Mouse (Mus musculus): ENCODE data around the gene Itga8.

Gene Itga8

DNA sequence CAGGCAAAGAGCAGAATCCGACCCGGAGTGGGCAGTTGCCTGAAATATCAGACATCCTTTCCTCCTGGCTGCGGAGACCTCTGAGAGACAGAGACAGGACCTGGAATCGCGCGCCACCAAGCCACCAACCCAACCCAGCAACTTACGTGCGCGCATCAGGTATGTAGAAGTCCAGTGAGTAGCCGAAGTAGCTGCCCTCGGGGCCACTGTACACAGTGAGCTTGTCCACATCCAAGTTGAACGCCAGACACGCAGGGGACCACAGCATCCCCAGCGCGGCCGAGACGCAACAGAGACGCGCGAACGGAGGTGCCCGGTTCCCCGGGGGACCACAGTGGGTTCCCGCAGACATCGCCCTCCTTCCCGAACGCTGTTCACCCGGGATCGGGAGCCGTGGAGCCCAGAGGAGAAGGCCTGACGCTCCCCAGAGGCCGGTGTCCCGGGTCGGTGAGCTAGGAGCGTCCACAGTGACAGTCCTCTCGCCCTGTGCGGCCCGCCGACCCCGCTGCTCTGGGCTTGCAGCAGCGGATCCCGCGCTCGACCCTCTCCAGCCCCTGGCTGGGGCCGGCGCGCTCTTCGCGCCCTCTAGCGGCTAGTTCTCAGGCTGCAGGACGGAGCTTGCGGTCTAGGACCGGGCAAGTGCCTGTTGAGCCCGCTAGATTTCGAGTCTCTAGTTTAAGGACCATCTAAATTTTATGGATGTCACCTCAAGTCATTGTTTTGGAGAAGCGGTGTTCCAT lies at the start of gene Itga8:
TSS of gene Itga8 (minus strand) at position 492 of the 740 bp plus-strand sequence.
- DNase-seq (ENCODE audit: low spot score in 2 of 2) = peak; percentile 85 to 86

DNA sequence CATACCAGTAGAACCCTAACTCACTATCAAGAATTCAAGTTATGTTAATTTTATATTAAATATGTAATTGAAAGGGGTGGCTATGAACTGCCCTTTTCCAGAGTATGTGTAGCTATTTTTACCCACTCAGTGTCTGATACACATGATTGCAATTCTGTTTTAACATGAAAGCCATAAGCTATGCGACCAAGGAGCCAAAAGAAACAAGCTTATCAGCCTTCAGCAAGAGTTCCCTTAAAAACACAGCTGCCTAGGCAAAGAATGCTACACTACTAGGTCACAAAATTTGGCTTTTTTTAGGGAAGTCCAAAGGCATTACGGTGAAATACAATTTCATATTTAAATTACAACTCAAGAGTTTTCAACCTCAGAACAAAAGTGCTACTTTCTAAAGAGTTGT lies 47.2 kb upstream of the Itga8 start:
- DNase-seq (ENCODE audit: low spot score in 2 of 2) = no peak

DNA sequence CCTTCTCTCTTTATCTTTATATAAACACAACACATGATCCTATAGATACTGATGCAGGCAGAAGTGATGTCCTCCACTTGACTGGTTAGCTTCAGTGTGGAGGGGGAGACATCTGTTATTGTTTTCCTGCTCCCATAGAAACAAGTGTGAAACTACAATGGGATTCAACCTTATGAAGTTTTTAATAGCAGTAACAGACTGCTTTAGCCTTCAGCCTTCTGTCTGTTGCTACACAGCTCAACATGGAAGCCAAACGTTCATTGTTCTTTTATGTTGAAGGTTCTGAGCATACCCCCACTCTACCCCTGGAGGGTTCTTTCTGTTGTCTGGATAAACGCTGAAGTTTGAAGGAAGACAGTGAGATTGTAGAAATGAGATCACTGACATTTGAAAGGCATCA lies 30.2 kb upstream of the Itga8 start:
- DNase-seq (ENCODE audit: low spot score in 2 of 2) = no peak

DNA sequence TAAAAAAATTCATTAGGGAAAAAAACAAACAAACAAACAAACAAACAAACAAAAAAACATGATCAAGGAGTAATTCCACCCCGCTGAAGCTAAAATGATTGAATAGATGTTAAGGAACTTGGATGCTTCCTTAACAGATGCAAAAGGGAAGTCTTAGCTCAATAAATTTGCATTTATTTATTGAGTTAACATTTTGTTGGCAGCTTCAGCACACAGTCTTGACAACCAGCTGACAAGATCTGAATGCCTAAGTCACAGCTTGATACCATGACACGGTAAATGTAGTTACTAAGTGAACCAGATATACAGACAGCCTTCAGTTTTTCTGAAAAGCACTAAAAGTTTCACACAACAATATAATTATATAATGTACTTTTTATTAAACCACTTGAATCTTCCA lies 27.9 kb upstream of the Itga8 start:
- no peak for DNase-seq (ENCODE audit: low spot score in 2 of 2)

GRCm38 (mm10) chr2:12329068-12329407 lies 27.3 kb upstream of the Itga8 start:
- DNase-seq (ENCODE audit: low spot score in 2 of 2) = no peak

GRCm38 (mm10) chr2:12328355-12329067 lies 26.8 kb upstream of the Itga8 start:
- no peak for DNase-seq (ENCODE audit: low spot score in 2 of 2)

DNA sequence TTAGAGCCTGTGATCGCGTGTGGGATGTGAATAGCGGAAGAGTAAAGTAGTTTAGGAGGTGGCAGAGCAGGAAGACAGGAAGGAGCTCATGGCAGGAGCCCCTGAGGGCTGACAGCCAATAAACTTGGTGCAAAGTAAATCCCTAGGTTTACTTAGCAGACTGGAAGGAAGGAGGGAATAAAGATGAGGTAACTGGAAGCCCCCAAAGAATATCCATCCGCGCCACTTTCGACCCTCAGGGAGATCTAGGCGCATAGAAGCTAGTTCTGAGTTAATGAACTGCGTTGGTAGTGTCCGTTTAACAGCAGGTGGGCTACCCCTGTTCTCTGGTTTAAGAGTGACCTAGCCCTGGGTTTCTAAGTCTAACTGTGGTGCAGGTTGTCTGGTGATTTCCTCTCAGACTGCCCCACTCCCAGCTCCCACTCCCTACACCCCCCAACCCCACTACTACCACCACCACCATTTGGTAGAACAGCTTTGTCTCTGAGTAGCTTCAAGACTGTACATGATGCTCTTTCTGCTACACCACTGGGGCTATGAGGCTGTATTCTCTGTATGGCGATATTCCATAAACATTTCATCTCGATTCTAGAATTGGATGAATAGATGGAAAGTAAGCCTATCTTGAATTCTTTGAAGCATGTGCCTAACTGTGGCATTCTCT lies 26.1 kb upstream of the Itga8 start:
- DNase-seq (ENCODE audit: low spot score in 2 of 2) = no peak

- no peak for DNase-seq (ENCODE audit: low spot score in 2 of 2)
Measured at GRCm38 (mm10) chr2:12327216-12327615, 25.5 kb upstream of the Itga8 start.

- no peak for DNase-seq (ENCODE audit: low spot score in 2 of 2)
Measured at GRCm38 (mm10) chr2:12325868-12326267, 24.1 kb upstream of the Itga8 start.

DNA sequence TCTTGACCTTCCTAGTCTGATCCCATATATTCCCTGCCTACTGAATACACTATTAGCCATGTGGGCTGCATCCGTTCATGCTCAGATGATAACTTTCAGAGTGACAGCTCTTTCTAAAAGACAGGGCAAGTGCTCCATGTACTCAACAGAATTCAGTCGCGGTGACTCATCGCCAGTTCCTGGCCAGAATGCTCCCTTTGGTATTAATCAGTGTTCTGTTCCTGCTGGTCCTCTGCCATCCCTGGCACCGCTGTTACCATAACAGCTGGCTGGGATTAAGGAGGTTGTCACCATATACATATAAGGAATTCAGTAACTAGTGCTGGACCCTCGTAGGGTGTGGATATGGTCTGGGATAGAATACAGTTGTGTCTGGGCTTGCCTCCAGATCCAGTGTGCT lies 23.7 kb upstream of the Itga8 start:
- DNase-seq (ENCODE audit: low spot score in 2 of 2) = no peak

DNA sequence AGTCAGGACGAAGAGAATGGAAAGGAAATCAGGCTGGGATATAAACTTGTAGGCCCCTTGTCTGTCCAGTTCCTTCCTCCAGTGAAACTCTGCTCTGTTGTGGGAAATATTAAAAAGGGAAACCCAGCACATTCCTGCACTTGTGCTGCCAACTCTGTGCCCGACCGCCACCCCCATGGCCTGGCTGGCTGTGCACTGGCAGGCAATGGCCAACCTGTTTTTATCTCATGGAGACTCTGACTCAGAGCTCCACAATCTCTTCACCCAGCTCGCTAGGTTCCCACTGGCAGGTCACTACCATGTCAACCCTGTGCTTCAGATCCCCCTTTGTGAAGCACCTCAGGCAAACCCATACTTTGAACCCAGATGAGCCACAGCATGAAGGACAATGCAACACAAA lies 19.2 kb upstream of the Itga8 start:
- DNase-seq (ENCODE audit: low spot score in 2 of 2) = no peak

GRCm38 (mm10) chr2:12318715-12319114 lies 17.0 kb upstream of the Itga8 start:
- no peak for DNase-seq (ENCODE audit: low spot score in 2 of 2)

- no peak for DNase-seq (ENCODE audit: low spot score in 2 of 2)
Measured at GRCm38 (mm10) chr2:12318036-12318435, 16.3 kb upstream of the Itga8 start.

DNA sequence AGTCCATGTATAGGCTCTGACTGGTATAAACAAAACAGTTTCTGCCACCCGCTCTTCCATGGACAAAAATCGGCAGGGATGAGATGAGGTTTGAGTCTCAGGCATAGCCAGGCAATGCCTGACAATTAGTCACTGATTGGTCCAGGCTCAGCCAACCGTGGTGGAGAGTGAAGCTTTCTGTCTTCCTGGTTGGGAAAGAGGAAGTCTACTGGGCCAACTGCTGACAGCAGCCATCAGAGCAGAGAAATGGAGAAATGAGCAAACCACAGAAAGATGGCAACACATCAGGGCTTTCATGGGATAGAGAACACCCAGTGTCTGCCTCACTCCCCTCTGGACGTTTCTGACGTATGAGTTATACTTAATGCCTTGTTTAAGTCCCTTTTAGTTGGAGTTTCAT lies 15.6 kb upstream of the Itga8 start:
- no peak for DNase-seq (ENCODE audit: low spot score in 2 of 2)

- no peak for DNase-seq (ENCODE audit: low spot score in 2 of 2)
Measured at GRCm38 (mm10) chr2:12316361-12316760, 14.6 kb upstream of the Itga8 start.

DNA sequence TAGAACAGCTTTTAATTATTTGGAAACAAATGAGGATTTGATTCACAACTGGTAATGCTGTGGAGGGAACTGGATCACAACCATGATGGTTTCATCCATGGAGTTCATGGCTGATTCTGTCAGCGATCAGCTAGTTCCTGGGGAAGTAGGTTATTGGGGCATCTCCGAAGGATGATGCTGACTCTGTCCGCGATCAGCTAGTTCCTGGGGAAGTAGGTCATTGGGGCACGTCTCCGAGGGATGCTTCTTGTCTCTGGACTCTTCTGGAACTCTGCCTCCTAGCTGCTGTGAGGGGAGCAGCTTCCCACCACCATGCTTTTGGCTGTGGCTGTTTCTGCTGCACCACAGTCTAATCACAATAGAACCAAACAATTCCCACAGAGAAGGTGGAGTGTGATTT lies 12.3 kb upstream of the Itga8 start:
- DNase-seq (ENCODE audit: low spot score in 2 of 2) = no peak

GRCm38 (mm10) chr2:12308466-12308865 lies 6.7 kb upstream of the Itga8 start:
- DNase-seq (ENCODE audit: low spot score in 2 of 2) = no peak

DNA sequence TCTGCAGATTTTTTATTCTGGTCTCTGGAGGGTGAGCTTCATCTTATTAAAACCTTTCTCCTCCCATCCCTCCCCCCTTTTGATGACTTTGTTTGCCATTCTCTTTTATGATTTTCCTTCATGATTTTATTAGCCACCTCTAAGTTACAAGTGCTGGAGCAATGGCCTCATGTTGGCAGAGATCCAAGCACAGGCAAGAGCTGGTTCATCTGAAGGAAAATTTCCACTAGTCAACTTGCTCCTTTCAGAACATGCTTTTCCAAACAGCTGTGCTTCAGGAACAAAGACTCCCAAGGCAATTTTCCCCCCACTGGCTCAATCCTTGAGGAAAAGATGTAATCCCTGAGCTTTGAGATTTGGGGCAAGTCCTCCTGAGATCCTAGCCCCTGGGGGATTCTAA lies 5.6 kb upstream of the Itga8 start:
- DNase-seq (ENCODE audit: low spot score in 2 of 2) = no peak

DNA sequence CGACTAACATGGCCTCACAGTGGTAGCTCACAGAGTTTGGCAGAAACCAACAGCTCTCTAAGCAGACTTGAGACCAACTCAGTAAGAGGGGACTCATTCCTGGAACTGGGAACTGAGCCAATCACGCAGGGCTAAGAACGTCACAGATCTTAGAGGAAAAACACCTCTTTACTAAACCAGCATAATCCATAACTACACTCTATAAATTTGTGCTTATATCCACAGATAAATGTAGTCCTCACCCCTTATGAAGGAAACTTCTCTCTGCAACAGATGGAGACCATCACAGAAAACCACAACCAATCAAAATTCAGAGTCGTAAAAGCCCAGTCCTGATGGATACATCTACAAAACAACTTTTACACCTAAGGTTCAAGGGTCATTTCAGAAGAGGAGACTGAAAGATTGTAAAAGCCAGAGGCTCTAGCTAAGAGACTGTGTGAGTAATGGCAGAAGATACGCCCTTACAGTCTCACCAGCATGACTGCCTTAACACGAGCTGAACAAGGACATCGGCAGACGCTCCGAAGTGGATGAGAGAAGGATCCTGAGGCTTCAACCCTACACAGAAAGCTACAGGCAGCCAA lies 3.4 kb upstream of the Itga8 start:
- DNase-seq (ENCODE audit: low spot score in 2 of 2) = no peak

DNA sequence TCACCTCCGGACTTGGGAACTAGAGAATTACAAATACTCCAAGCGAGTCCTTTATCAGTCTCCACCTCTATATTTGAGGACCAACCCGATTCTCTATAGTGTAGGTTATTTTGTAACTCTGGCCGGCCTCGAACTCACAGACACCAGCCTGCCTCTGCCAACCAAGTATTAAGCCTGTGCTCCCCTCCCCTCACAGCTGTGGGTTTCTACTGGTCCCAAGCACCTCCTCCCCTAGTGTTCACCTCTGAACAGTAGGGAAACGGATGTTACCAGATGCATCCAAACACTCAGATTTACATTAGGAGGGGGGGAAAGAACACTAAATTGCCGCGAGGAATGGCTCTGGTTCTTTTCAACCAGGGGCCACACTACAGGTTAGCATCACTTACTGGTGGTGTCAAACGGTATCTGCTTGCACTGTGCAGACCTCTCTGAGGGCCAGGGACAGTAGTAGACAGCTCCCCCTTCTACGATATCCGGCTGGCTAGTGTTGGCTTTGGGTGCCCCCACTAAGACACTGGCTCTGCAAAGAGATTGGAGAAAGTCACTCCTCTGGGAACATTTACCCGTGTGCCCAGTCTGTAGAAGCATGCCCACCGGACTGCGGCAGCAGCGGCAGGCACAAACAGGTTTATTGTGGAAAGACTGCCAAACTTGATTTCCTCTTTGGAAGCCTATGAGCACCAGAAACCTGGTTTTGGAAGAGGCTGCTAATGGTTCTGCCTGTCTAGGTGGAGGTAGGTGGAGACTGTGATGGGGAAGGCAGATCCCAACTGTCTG lies 1.1 kb downstream of the Itga8 start:
- DNase-seq (ENCODE audit: low spot score in 2 of 2) = peak in 1 of 2 experiments; percentile 34

DNA sequence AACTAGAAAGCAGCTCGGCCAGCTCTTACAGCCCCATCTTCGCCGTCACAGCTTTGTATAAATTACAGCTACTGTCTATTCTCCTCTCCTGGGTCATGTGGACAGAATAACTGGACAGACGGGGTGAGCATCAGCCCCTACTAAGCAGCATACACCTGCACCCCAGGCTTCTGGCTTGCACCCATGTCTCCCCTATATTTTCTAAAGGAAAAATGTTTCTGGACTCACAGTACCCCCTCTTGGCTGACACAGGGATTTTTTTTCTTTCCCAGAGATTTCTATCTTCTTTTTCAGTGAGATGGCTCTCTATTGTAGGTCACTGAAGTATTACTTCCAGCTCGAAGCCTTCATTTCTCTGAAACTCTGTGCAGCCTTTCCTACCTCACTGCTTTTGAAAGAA lies 4.4 kb downstream of the Itga8 start:
- DNase-seq (ENCODE audit: low spot score in 2 of 2) = no peak

DNA sequence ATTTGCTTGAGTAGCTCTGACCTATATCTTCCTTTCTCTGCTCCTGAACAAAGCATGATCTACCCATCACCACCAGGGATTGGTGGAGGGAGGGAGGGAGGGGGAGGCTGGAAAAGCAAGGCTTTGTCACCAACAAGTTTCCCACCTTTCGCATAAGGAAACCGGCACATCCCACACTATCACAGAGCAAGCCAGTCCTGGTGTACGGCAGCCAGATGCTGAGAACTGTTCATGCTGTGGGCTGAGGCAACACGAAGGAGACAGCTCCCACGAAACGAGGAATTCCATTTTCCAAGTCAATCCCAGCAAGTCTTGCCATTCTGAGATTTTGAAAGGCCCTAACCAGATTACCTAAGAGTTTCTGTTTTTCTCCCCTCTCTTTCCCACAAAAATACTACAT lies 6.6 kb downstream of the Itga8 start:
- DNase-seq (ENCODE audit: low spot score in 2 of 2) = peak; percentile 50 to 74

Data from frontal cortex, postnatal 36 days (tissue).